Mouse (Mus musculus) CH12.LX (cell line): ENCODE measurements around the gene Sh3rf1. TPM values are rescaled to one million over a fixed set of nuclear protein-coding genes. Genes with fewer than 3 reads are reported as not detected.

Source experiments
- DNase-seq: peaks from one replicate; pipeline ENCODE4 v3.0.0-alpha.2; 2013; ENCODE audit errors: extremely low read depth
- H3K27ac ChIP-seq: 2 replicates; pipeline ENCODE4 v1.5.1; 2012; ENCODE audit warnings: low read depth, mild to moderate bottlenecking, control low read depth, moderate library complexity; ENCODE audit not compliant: insufficient read depth
- H3K27me3 ChIP-seq: replicated peaks from 2 replicates; pipeline ENCODE3; 2012; ENCODE audit warnings: inconsistent platforms
- H3K36me3 ChIP-seq, 2 experiments: replicated peaks in 1 of 2; 2 replicates each; pipeline versions ENCODE3 to v1.6.1; 2012; ENCODE audit warnings: inconsistent platforms in 1 of 2, low read length in 1 of 2, mild to moderate bottlenecking in 1 of 2, mixed read lengths in 1 of 2, moderate library complexity in 1 of 2; ENCODE audit not compliant: control insufficient read depth in 1 of 2, insufficient read depth in 1 of 2
- H3K4me1 ChIP-seq, 2 experiments: 2 replicates each; pipeline ENCODE4 v1.6.1; 2012; ENCODE audit warnings: inconsistent platforms in 1 of 2, moderate library complexity in 1 of 2; ENCODE audit not compliant: insufficient read depth in 2 of 2, control insufficient read depth in 1 of 2
- H3K4me2 ChIP-seq: 2 replicates; pipeline ENCODE4 v1.6.1; 2012; ENCODE audit warnings: low read depth, mild to moderate bottlenecking, control low read depth; ENCODE audit not compliant: poor library complexity, insufficient read depth, severe bottlenecking
- H3K4me3 ChIP-seq, 3 experiments: fragments of 150-350 bp in 1 of 3; sonication (generic) in 1 of 3; replicated peaks in 1 of 3; 2 replicates each; pipeline versions ENCODE3 to v1.5.1; 2011 to 2012; ENCODE audit warnings: low read depth in 2 of 3, low read length in 2 of 3, mild to moderate bottlenecking in 2 of 3, moderate library complexity in 2 of 3, control low read depth in 1 of 3, improper control_type of control experiment in 1 of 3, inconsistent platforms in 1 of 3, mixed read lengths in 1 of 3; ENCODE audit not compliant: poor library complexity in 1 of 3
- H3K79me2 ChIP-seq: replicated peaks from 2 replicates; pipeline ENCODE4 v1.6.1; 2012; ENCODE audit warnings: mild to moderate bottlenecking, moderate library complexity; ENCODE audit not compliant: control insufficient read depth, poor library complexity, insufficient read depth, severe bottlenecking; ENCODE audit errors: extremely low read depth
- H3K9ac ChIP-seq: 2 replicates; pipeline ENCODE4 v1.6.1; 2012; ENCODE audit warnings: low read depth, mild to moderate bottlenecking, control low read depth, moderate library complexity; ENCODE audit not compliant: insufficient read depth
- H3K9me3 ChIP-seq: replicated peaks from 2 replicates; pipeline ENCODE3; 2012; ENCODE audit warnings: low read length, inconsistent platforms, mixed read lengths
- BHLHE40 ChIP-seq: IDR thresholded peaks from 2 replicates; pipeline ENCODE4 v1.6.1; 2011; ENCODE audit warnings: mild to moderate bottlenecking, low read depth, low read length, improper control_type of control experiment
- CHD1 ChIP-seq: IDR thresholded peaks from 2 replicates; pipeline ENCODE4 v1.6.1; 2012; ENCODE audit warnings: low read depth, low read length, improper control_type of control experiment, inconsistent platforms
- CHD2 ChIP-seq: IDR thresholded peaks from 2 replicates; pipeline ENCODE4 v1.6.1; 2011; ENCODE audit warnings: low read length, improper control_type of control experiment
- CTCF ChIP-seq, 2 experiments: IDR thresholded peaks in 1 of 2; conservative IDR thresholded peaks in 1 of 2; 2 replicates each; pipeline ENCODE4 v1.5.1; 2011 to 2012; ENCODE audit warnings: low read depth in 2 of 2, low read length in 2 of 2, improper control_type of control experiment in 1 of 2, inconsistent platforms in 1 of 2, mild to moderate bottlenecking in 1 of 2, moderate library complexity in 1 of 2
- E2F4 ChIP-seq: IDR thresholded peaks from 2 replicates; pipeline ENCODE4 v1.6.1; 2011; ENCODE audit warnings: low read depth, low read length, improper control_type of control experiment; ENCODE audit not compliant: insufficient replicate concordance
- GABPA ChIP-seq: IDR thresholded peaks from 2 replicates; pipeline ENCODE4 v1.6.1; 2012; ENCODE audit warnings: low read depth, low read length, improper control_type of control experiment, inconsistent platforms; ENCODE audit not compliant: insufficient replicate concordance
- HCFC1 ChIP-seq: IDR thresholded peaks from 2 replicates; pipeline ENCODE4 v1.6.1; 2012; ENCODE audit warnings: low read depth, mild to moderate bottlenecking, inconsistent platforms, low read length, improper control_type of control experiment
- JUN ChIP-seq: IDR thresholded peaks from 2 replicates; pipeline ENCODE4 v1.6.1; 2011; ENCODE audit warnings: low read depth, mild to moderate bottlenecking, low read length, improper control_type of control experiment, moderate library complexity; ENCODE audit not compliant: insufficient read depth
- JUND ChIP-seq: conservative IDR thresholded peaks from 2 replicates; pipeline ENCODE4 v1.6.1; 2011; ENCODE audit warnings: low read depth, low read length, improper control_type of control experiment
- MAZ ChIP-seq: IDR thresholded peaks from 2 replicates; pipeline ENCODE4 v1.6.1; 2012; ENCODE audit warnings: low read depth, mild to moderate bottlenecking, inconsistent platforms, low read length, improper control_type of control experiment, moderate library complexity
- MEF2A ChIP-seq: IDR thresholded peaks from 2 replicates; pipeline ENCODE4 v1.6.1; 2014; ENCODE audit warnings: low read depth, mild to moderate bottlenecking, inconsistent platforms, low read length, improper control_type of control experiment, borderline replicate concordance
- MXI1 ChIP-seq: IDR thresholded peaks from 2 replicates; pipeline ENCODE4 v1.6.1; 2011; ENCODE audit warnings: mild to moderate bottlenecking, low read depth, low read length, improper control_type of control experiment
- MYC ChIP-seq: IDR thresholded peaks from 2 replicates; pipeline ENCODE4 v1.6.1; 2011; ENCODE audit warnings: low read depth, mild to moderate bottlenecking, improper control_type of control experiment, low read length
- NRF1 ChIP-seq: IDR thresholded peaks from 2 replicates; pipeline ENCODE4 v1.6.1; 2014; ENCODE audit warnings: low read depth, mild to moderate bottlenecking, inconsistent platforms, low read length, improper control_type of control experiment, moderate library complexity
- RAD21 ChIP-seq: IDR thresholded peaks from 2 replicates; pipeline ENCODE4 v1.6.1; 2011; ENCODE audit warnings: low read depth, mild to moderate bottlenecking, low read length, improper control_type of control experiment, moderate library complexity
- SIN3A ChIP-seq: IDR thresholded peaks from 2 replicates; pipeline ENCODE4 v1.6.1; 2012; ENCODE audit warnings: low read length, improper control_type of control experiment, inconsistent platforms
- SMC3 ChIP-seq: IDR thresholded peaks from 2 replicates; pipeline ENCODE4 v1.6.1; 2011; ENCODE audit warnings: low read depth, low read length, improper control_type of control experiment
- TCF12 ChIP-seq: IDR thresholded peaks from 2 replicates; pipeline ENCODE4 v1.6.1; 2014; ENCODE audit warnings: low read depth, mild to moderate bottlenecking, inconsistent platforms, low read length, improper control_type of control experiment
- UBTF ChIP-seq: IDR thresholded peaks from 2 replicates; pipeline ENCODE4 v1.6.1; 2012; ENCODE audit warnings: low read depth, mild to moderate bottlenecking, inconsistent platforms, low read length, improper control_type of control experiment, moderate library complexity
- USF1 ChIP-seq: IDR thresholded peaks from 2 replicates; pipeline ENCODE4 v1.6.1; 2014; ENCODE audit warnings: low read depth, mild to moderate bottlenecking, inconsistent platforms, low read length, improper control_type of control experiment
- USF2 ChIP-seq: conservative IDR thresholded peaks from 2 replicates; pipeline ENCODE4 v1.6.1; 2011; ENCODE audit warnings: low read depth, low read length, improper control_type of control experiment
- ZNF384 ChIP-seq: IDR thresholded peaks from 2 replicates; pipeline ENCODE4 v1.6.1; 2012; ENCODE audit warnings: low read depth, low read length, improper control_type of control experiment, inconsistent platforms
- dilution Hi-C: fragments of 300-500 bp; cut with MboI; formaldehyde crosslinking; loops from 2 replicates; pipeline ENCODE4 v1.14.3; 2020; ENCODE audit warnings: low sequenced_read_pairs; ENCODE audit not compliant: extremely low pct_unique_long_range_greater_than_20kb, extremely low pct_ligation_motif_present
- in situ Hi-C: fragments of 300-500 bp; cut with MboI; formaldehyde crosslinking; loops from 3 replicates; pipeline ENCODE4 v1.14.3; 2019; ENCODE audit warnings: low sequenced_read_pairs, low pct_ligation_motif_present, low pct_unique_long_range_greater_than_20kb, mixed read lengths
- polyA plus RNA-seq: library from polyadenylated mRNA; unstranded; fragments of >175 nt; gene quantifications from 2 replicates; pipeline ENCODE4 v1.2.1, GENCODE M21; 2012; ENCODE audit warnings: low read depth; ENCODE audit not compliant: insufficient read length
- total RNA-seq, 2 experiments: library from RNA; depleted of rRNA; stranded (reverse); fragments of 300-350 nt in 1 of 2; fragments of >200 nt in 1 of 2; gene quantifications; 2 replicates each; pipeline ENCODE4 v1.2.3; 2012 to 2014

Sh3rf1 gene
- total and polyA plus RNA-seq, 3 experiments, result 6.0 to 16.8 (median 10.6) TPM

GRCm38 (mm10) chr8:61378847-61379698, 155.4 kb downstream of the Sh3rf1 start:
- TF ChIP-seq E2F4 (no peak), CHD1 (no peak), BHLHE40 (no peak), TCF12 (no peak), JUN (no peak), ZNF384 (no peak), JUND (no peak), USF1 (no peak), GABPA (no peak), MEF2A (no peak), SIN3A (no peak), NRF1 (no peak), MXI1 (no peak), MYC (no peak), UBTF (no peak), USF2 (no peak), HCFC1 (no peak), MAZ (no peak), CTCF (conservative IDR thresholded peaks at IDR 0.05 in 1 of 2, IDR thresholded peaks at IDR 0.05 in 1 of 2; ENCODE audit: low read depth in 2 of 2, low read length in 2 of 2) (no peak)
- in situ Hi-C loops, result no loop called here
- no peak overlapping the region for H3K4me3 ChIP-seq
- H3K79me2 ChIP-seq, result no peaks in the 10 kb centered on the region; the same call in 1 of the 2 replicates
- H3K36me3 ChIP-seq, result peaks cover 17 to 69% of the 10 kb centered on the region in 2 experiments
- H3K4me2 ChIP-seq, result no peak overlapping the region
- no peaks in the 10 kb centered on the region for H3K27me3 ChIP-seq
- H3K27ac ChIP-seq, result no peak overlapping the region
- H3K9me3 ChIP-seq, result no peaks in the 10 kb centered on the region
- DNase-seq, result no peak
- H3K4me1 ChIP-seq, result peaks cover 0 to 6% of the 10 kb centered on the region in 2 experiments; a peak in 2 of 4 replicates
- H3K9ac ChIP-seq, result no peak overlapping the region
- dilution Hi-C loops, result no loop called here

GRCm38 (mm10) chr8:61384536-61384935, 160.9 kb downstream of the Sh3rf1 start:
- H3K27ac ChIP-seq, result no peak overlapping the region
- DNase-seq, result peak; percentile 41
- no peaks in the 10 kb centered on the region for H3K27me3 ChIP-seq
- dilution Hi-C loops (no loop called here), in situ Hi-C loops (loop anchor here (10.0 kb wide), 2 partner anchors 90 to 160 kb away; partner anchors contain the start of gene Sh3rf1)
- TF ChIP-seq CTCF (conservative IDR thresholded peaks at IDR 0.05 in 1 of 2, IDR thresholded peaks at IDR 0.05 in 1 of 2; ENCODE audit: low read depth in 2 of 2, low read length in 2 of 2) (peak; percentile 16 to 70; a peak in 2 of 4 replicates), SMC3 (peak; percentile 70), CHD2 (no peak), RAD21 (peak; percentile 45)
- no peak overlapping the region for H3K4me3 ChIP-seq
- H3K4me2 ChIP-seq, result no peak overlapping the region
- peaks cover 33 to 76% of the 10 kb centered on the region in 2 experiments for H3K36me3 ChIP-seq
- no peaks in the 10 kb centered on the region for H3K9me3 ChIP-seq
- peaks cover 0 to 8% of the 10 kb centered on the region in 2 experiments; a peak in 2 of 4 replicates for H3K4me1 ChIP-seq
- no peak overlapping the region for H3K9ac ChIP-seq
- H3K79me2 ChIP-seq, result no peaks in the 10 kb centered on the region
